Mouse (Mus musculus) midbrain, embryonic 15.5 days (tissue): ENCODE measurements around the gene H3f3a. TPM values are rescaled to one million over a fixed set of nuclear protein-coding genes. Genes with fewer than 3 reads are reported as not detected.

Experiments
- ATAC-seq: fragments of 200-750 bp; cut with Nextera tagmentation; replicated peaks from 2 replicates; pipeline ENCODE4 v1.8.0; 2017; ENCODE audit warnings: moderate TSS enrichment
- H3K27ac ChIP-seq: fragments of 300-500 bp; sonication (generic); 2 replicates; pipeline ENCODE4 v1.5.1; 2015; ENCODE audit warnings: mild to moderate bottlenecking, inconsistent platforms
- H3K27me3 ChIP-seq: fragments of 300-500 bp; sonication (generic); replicated peaks from 2 replicates; pipeline ENCODE4 v1.6.1; 2015; ENCODE audit warnings: inconsistent platforms
- H3K36me3 ChIP-seq: fragments of 300-500 bp; sonication (generic); replicated peaks from 2 replicates; pipeline ENCODE4 v1.6.1; 2015; ENCODE audit warnings: inconsistent platforms
- H3K4me1 ChIP-seq: fragments of 300-500 bp; sonication (generic); 2 replicates; pipeline ENCODE4 v1.6.1; 2015; ENCODE audit warnings: inconsistent platforms
- H3K4me2 ChIP-seq: fragments of 300-500 bp; sonication (generic); 2 replicates; pipeline ENCODE4 v1.6.1; 2015; ENCODE audit warnings: inconsistent platforms, mild to moderate bottlenecking, moderate library complexity
- H3K4me3 ChIP-seq: fragments of 300-500 bp; sonication (generic); 2 replicates; pipeline ENCODE4 v1.5.1; 2015; ENCODE audit warnings: mild to moderate bottlenecking, inconsistent platforms
- H3K9ac ChIP-seq: fragments of 300-500 bp; sonication (generic); 2 replicates; pipeline ENCODE4 v1.6.1; 2015; ENCODE audit warnings: mild to moderate bottlenecking, inconsistent platforms
- H3K9me3 ChIP-seq: fragments of 300-500 bp; sonication (generic); 2 replicates; pipeline ENCODE4 v1.6.1; 2016; ENCODE audit warnings: inconsistent platforms
- WGBS: fragments of 180-500 bp; shearing (Covaris S2); methylation state at CpG from one replicate; pipeline ENCODE4 v1.1.7; 2015; ENCODE audit warnings: mixed read lengths; 5-methylcytosine and 5-hydroxymethylcytosine counted together
- polyA plus RNA-seq: library from polyadenylated mRNA; unstranded; fragments of >200 nt; fragmentation: Nextera tagmentation; extraction: Ambion mirVana; gene quantifications from 2 replicates; pipeline ENCODE4 v1.2.1, GENCODE M21; 2015

The H3f3a gene
- polyA plus RNA-seq, result 3,070 and 3,123 TPM in 2 replicates

DNA sequence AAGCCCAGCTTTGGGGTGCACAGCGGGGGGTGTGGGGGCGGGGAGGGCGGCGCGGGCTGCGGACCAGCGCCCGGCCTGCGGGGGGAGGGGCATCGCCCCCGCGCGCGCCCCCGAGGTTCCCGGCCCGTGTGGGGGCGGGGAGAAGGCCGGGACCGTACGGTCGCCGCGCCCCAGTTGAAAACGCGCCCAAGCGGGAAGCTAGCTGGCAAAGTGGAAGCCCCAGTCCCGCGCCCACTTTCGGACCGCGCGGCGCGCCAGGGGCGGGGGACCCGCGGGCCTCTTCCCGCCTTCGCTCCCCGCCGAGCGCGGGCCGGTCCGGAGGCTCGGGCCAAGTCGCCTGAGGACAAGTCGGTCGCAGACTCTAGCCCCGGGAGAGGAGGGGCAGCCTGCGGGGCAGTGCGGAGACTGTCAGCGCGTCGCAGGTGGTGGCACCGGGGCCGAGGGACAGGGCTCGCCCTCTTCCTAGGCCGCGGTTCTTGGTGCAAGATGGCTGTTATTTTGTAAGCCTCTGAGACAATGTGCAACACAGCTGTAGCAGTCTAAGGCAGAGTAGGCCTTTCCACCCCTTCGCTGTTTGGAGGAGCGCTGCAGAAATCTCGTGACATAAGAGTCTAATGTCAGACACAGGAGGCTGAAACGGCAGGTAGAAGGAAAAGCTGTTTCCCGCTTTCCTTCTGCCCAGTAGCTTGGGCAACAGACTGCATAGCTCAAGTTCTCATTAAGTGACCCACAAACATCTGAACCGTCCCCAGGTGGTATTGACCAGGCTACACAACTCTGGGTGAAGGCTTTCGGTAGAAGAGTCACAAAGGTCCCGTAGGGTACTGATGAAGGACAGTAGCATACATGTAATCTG, at the start of gene H3f3a:
Gene H3f3a, minus strand, starts transcription at position 59 of the 856 bp plus-strand sequence.
- Histone ChIP-seq H3K4me2 (peak within 1 kb of the TSS; percentile 56), H3K4me3 (peak within 1 kb of the TSS; percentile 98), H3K27me3 (no peaks in the 10 kb centered on the region), H3K9me3 (no peaks in the 10 kb centered on the region), H3K36me3 (peaks cover 7% of the 10 kb centered on the region), H3K27ac (peak within 1 kb of the TSS; percentile 100), H3K4me1 (peaks cover 40% of the 10 kb centered on the region), H3K9ac (peak within 1 kb of the TSS; percentile 98)
- 2% methylated on average over 60 of the region's 69 CpGs for WGBS
- peak; percentile 79 for ATAC-seq

DNA sequence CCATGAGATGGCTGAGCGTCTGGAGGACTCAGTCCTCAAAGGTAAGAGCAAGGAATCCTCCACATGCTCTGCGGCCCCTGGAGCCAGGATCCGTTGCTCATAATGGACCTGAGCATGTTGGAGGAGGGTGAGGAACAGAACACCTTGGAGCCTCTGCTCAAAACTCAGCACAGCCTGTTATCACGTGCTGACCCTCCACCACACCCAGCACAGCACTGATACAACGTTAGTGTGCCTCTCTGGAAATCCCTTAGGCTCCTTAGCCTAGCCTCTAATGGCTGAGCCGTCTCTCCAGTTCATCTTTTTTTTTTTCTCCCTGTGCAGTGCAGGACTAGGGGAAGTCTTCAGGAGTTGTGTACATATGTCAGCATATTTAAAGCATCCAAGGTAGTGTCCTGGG, 46.3 kb upstream of the H3f3a start:
- Histone ChIP-seq H3K27me3 (no peaks in the 10 kb centered on the region), H3K9me3 (no peaks in the 10 kb centered on the region), H3K4me2 (no peak overlapping the region), H3K36me3 (peaks cover 55% of the 10 kb centered on the region), H3K4me3 (no peak overlapping the region), H3K27ac (no peak overlapping the region), H3K9ac (no peak overlapping the region), H3K4me1 (no peaks in the 10 kb centered on the region)
- WGBS, result 92% methylated on average over 6 of the region's 6 CpGs
- no peak for ATAC-seq

DNA sequence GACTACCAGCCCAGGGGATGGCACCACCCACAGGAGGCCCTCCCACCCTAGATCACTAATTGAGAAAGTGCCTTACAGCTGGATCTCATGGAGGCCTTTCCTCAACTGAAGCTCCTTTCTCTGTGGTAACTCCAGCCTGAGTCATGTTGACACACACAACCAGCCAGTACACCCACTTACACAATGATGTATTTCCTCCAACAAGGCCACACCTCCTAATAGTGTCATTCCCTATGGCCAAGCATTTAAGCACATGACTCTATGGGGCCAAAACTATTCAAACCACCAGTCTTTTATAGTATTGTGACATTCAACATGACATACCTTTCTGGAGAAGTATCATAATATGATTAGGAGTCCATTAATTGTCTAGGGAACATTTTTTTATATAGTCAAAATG, 45.0 kb upstream of the H3f3a start:
- Histone ChIP-seq H3K9ac (no peak overlapping the region), H3K36me3 (peaks cover 49% of the 10 kb centered on the region), H3K4me1 (no peaks in the 10 kb centered on the region), H3K9me3 (no peaks in the 10 kb centered on the region), H3K27me3 (no peaks in the 10 kb centered on the region), H3K27ac (no peak overlapping the region), H3K4me3 (no peak overlapping the region), H3K4me2 (no peak overlapping the region)
- ATAC-seq, result no peak

DNA sequence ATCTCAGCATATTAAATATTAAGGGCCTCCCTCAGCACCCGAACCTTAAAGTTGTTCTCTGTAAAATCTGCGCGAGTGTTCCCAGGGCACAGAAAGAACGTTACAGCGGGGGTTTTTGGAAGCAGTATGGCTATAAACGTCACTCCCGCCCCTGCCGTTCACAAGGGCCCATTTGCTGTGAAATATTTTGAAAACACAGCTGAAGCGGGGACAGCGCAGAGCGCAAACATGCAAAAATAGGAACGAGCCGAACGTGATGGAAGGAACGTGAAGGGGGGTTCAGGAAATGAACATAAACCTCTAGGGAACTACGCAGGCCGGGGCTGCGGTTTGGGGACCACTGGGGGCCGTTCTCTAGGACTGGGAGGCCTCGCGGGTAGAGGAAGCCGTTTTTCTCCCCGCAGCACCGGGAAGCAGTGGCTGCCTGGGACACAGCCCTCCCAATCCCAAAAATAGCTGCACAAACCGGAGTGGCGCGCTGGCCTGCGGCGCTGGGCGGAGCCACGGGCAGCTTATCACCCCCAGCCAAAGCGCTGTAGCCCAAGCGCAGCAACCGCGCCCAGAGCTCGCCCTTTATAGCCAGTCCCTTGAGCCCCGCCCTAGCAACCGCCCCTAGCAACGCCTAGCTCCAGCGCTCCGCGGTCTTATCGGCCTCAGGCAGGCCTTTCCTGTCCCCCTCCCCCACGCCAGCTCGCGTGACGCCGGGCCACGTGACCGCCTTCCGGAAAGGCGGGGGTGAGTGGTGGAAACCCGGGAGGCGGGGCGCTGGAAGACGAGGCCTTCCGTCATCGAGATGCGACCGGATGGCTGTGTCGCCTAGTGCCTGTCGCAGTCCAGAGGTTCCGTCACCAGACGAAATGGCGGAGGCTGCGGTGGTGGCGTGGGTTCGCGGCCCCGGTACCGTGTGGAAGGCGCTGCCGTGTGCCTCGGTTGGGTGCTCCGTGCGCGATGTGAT, 36.9 kb upstream of the H3f3a start, which contains the start of gene Sde2:
Gene Sde2, plus strand, starts transcription at position 812 of the 955 bp plus-strand sequence.
- no peaks in the 10 kb centered on the region for H3K9me3 ChIP-seq
- H3K36me3 ChIP-seq, result no peaks in the 10 kb centered on the region
- peak; percentile 95 for ATAC-seq
- H3K4me2 ChIP-seq, result peak within 1 kb of the TSS; percentile 75
- peak within 1 kb of the TSS; percentile 77 for H3K9ac ChIP-seq
- H3K4me1 ChIP-seq, result peaks cover 46% of the 10 kb centered on the region
- under 1% methylated on average over 77 of the region's 77 CpGs for WGBS
- no peaks in the 10 kb centered on the region for H3K27me3 ChIP-seq
- peak within 1 kb of the TSS; percentile 75 for H3K4me3 ChIP-seq
- H3K27ac ChIP-seq, result peak within 1 kb of the TSS; percentile 99

DNA sequence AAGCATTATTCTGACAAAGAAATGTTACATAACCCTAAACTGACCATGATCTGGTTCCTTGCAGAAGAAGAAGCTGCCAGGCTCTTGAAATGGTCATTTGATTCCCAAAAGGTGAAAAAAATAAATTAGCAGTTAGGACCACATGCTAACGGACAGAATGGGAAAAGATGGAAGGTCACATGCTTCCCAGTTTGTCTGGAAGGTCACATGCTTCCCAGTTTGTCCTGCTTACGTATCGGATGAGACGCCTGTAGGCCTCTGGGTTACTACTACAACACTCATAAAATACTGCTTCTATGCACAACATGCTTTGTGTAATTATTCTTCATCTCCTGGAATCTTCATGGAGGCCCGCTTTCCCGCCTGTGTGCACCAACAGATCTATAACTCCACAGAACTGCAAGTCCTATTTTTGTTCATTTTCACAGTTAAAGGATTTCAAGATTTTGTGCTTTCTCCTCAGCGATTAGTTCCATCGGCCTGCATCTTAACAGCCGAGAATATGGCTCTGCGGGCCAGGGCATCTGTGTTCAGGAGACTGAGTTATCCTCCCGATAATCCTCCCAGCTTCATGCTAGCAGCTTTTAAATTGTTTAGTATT, 36.1 kb upstream of the H3f3a start:
- Histone ChIP-seq H3K9ac (peak overlapping the region; percentile 77), H3K4me1 (peaks cover 46% of the 10 kb centered on the region), H3K27me3 (no peaks in the 10 kb centered on the region), H3K27ac (peak overlapping the region; percentile 99), H3K4me2 (peak overlapping the region; percentile 75), H3K9me3 (no peaks in the 10 kb centered on the region), H3K36me3 (no peaks in the 10 kb centered on the region), H3K4me3 (peak overlapping the region; percentile 75)
- ATAC-seq, result no peak
- 18% methylated on average over 11 of the region's 11 CpGs for WGBS

DNA sequence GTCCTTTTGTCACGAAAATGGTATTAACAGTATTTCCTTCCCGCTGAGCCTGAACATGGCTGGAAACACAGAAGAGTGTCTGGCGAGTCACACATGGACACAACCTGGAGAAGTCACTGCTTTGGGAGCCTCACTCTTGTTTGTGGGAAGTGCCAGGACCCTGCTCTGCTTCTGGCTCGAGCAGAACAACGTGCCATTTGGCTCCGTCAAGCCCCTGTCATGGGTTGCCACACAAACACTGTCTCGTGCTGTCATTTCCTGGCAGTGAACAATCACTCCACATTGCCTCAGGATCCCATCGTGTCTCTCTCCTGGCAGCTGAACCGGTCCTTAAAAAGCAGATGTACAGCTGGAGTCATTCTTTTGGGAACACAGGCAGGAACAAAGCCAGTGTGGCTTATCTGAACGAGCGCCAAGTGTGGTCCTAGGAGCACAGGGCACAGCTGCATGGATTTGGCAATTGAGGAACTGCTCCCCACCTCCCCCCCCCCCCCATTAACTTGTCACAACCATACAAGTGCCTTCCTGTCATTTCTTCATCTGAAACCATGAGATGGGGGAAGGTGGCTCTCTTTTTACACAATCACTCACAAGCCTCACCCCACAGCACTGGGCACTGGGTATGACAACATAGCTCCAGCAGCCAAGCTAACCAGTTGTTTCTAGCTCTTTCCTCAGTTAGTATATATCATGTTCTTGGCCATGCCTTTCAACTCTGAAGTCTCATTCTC, 34.9 kb upstream of the H3f3a start:
- Histone ChIP-seq H3K9me3 (no peaks in the 10 kb centered on the region), H3K27ac (peak overlapping the region; percentile 99), H3K9ac (peak overlapping the region; percentile 48), H3K36me3 (no peaks in the 10 kb centered on the region), H3K27me3 (no peaks in the 10 kb centered on the region), H3K4me2 (peak overlapping the region; percentile 55), H3K4me1 (peaks cover 46% of the 10 kb centered on the region), H3K4me3 (peak overlapping the region; percentile 29)
- ATAC-seq, result peak; percentile 29
- WGBS, result 4% methylated on average over 11 of the region's 11 CpGs

DNA sequence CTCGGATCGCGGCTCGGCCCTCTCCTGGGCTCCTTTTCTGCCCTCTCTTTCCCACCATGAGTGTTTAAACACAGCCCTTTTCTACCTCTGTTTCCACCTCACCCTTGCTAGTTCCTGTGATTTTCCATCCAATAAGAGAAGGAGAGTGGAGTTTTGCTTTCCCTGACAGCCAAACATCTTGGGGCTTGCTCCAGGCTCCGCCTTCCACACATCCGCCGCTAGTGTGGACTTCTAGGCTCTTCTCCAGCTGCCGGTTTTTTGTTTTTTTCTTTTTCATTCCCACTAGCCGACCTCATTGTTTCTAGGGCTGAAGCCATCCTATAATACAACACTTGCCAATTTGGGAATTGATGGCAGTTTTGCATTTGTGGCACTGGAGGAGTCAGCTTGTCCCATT, 34.4 kb upstream of the H3f3a start:
- Histone ChIP-seq H3K9me3 (no peaks in the 10 kb centered on the region), H3K4me2 (peak overlapping the region; percentile 55), H3K27ac (peak overlapping the region; percentile 99), H3K9ac (peak overlapping the region; percentile 48), H3K4me3 (peak overlapping the region; percentile 29), H3K4me1 (peaks cover 46% of the 10 kb centered on the region), H3K36me3 (no peaks in the 10 kb centered on the region), H3K27me3 (no peaks in the 10 kb centered on the region)
- under 1% methylated on average over 9 of the region's 9 CpGs for WGBS
- ATAC-seq, result peak; percentile 72

DNA sequence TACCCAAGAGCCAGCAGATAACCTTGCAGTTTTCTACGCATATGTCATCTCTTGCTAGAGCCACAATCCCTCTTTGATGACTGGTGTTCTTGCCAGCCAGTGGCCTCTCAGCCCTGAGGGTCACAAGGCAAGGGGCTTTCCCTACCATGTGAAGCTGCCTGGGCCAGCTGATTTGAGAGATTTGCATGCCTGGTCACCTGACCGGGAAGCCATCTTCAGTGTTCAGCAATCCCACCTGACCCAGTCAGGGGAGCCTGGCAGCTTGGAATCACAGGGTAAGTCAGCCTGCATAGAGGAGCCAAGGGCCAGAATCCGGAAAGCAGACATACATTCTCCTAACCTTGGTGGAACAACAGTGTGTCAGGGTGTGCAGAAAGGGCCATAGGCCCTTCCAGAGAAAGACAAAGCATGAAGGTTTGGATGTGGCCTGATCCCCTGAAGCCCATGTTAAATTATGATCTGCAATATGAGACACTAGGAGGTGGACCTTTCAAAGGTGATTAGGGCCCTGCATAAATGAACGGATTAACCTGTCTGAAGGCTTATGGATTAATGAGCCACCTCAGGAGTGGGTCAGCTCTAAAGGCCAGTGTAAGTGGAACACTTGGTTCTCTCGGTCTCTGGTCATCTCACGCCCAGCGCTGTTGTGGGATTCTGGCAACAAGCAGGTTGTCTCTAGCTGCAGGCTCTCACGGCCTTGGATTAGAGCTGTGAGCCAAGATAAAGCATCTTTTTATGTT, 28.0 kb upstream of the H3f3a start:
- no peak for ATAC-seq
- no peaks in the 10 kb centered on the region for H3K4me1 ChIP-seq
- no peaks in the 10 kb centered on the region for H3K27me3 ChIP-seq
- H3K4me2 ChIP-seq, result no peak overlapping the region
- H3K27ac ChIP-seq, result no peak overlapping the region
- H3K4me3 ChIP-seq, result no peak overlapping the region
- H3K9me3 ChIP-seq, result no peaks in the 10 kb centered on the region
- H3K9ac ChIP-seq, result no peak overlapping the region
- H3K36me3 ChIP-seq, result no peaks in the 10 kb centered on the region
- 85% methylated on average over 8 of the region's 8 CpGs for WGBS

DNA sequence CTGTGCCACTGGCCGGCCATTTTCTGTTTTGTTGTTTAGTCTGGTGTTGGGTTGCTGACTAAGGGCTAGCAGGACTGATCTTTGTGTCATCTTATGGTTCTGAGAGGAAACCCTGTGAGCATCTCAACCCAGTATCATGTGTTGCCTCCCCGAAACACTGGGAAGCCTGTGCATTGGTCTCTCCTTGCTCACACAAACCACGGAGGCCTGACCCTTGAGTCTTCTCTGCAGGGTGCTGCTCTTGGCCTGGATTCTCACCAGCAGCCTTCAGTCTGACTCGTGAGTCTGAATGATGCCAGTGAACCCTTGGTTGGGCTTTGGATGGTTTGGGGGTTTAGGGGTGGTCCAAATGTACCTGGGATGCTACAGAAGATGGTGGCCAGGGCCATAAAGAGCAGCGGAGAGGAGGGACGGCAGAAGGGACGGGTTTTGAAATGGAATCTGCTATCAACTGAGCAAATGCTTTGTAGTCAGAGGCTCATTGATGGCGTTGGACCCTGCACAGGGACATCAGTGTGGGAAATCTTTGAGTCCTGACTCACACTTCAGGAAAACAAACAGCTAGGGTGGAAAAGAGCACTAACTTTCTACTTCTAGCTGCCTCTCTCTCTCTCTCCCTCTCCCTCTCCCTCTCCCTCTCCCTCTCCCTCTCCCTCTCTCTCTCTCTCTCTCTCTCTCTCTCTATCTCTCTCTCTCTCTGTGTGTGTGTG, 25.6 kb upstream of the H3f3a start:
- Histone ChIP-seq H3K27ac (no peak overlapping the region), H3K4me1 (no peaks in the 10 kb centered on the region), H3K4me2 (no peak overlapping the region), H3K27me3 (no peaks in the 10 kb centered on the region), H3K9me3 (no peaks in the 10 kb centered on the region), H3K4me3 (no peak overlapping the region), H3K9ac (no peak overlapping the region), H3K36me3 (no peaks in the 10 kb centered on the region)
- ATAC-seq, result no peak
- WGBS, result 68% methylated on average over 8 of the region's 8 CpGs

DNA sequence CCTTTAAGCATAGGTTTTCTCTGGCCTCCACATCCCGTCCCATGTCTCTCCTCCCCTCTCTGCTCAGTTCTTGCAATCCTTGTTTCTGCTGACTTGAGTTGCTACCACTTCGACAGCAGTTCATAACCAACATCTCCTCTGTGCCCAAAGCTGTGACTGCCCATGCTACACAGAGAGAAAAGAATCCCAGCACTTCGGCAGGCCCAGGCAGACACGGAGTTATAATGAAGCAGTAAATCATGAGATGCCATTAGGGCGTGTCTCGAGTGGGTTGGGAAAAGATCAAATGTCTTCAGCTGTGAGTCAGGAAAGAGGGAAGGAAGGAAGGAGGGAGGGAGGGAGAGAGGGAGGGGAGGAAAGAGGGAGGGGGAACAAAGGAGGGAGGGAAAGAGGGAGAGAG, 24.3 kb upstream of the H3f3a start:
- WGBS, result 64% methylated on average over 6 of the region's 6 CpGs
- no peaks in the 10 kb centered on the region for H3K4me1 ChIP-seq
- no peak overlapping the region for H3K9ac ChIP-seq
- H3K4me3 ChIP-seq, result no peak overlapping the region
- H3K27me3 ChIP-seq, result no peaks in the 10 kb centered on the region
- no peak overlapping the region for H3K4me2 ChIP-seq
- H3K36me3 ChIP-seq, result no peaks in the 10 kb centered on the region
- no peak overlapping the region for H3K27ac ChIP-seq
- no peak for ATAC-seq
- H3K9me3 ChIP-seq, result no peaks in the 10 kb centered on the region
